Mouse (Mus musculus) midbrain, embryonic 13.5 days (tissue): Measurements from ENCODE around the gene Vmn1r174. TPM values are rescaled to one million over a fixed set of nuclear protein-coding genes. Genes with fewer than 3 reads are reported as not detected.
"Not testable (repeated sequence)": the region's sequence is repeated elsewhere in the genome, so short reads cannot be mapped to it uniquely, and the experiment has no call there.

ENCODE experiments used
- ATAC-seq: fragments of 200-750 bp; cut with Nextera tagmentation; 2 replicates; pipeline ENCODE4 v1.8.0; 2017; ENCODE audit warnings: mild to moderate bottlenecking, moderate TSS enrichment, moderate library complexity
- H3K27ac ChIP-seq: fragments of 300-500 bp; sonication (generic); 2 replicates; pipeline ENCODE4 v1.5.1; 2015; ENCODE audit warnings: inconsistent platforms, mild to moderate bottlenecking, moderate library complexity
- H3K27me3 ChIP-seq: fragments of 300-500 bp; sonication (generic); 2 replicates; pipeline ENCODE4 v1.6.1; 2015; ENCODE audit warnings: mild to moderate bottlenecking, inconsistent platforms
- H3K36me3 ChIP-seq: fragments of 300-500 bp; sonication (generic); 2 replicates; pipeline ENCODE4 v1.6.1; 2015; ENCODE audit warnings: mild to moderate bottlenecking, inconsistent platforms
- H3K4me1 ChIP-seq: fragments of 300-500 bp; sonication (generic); replicated peaks from 2 replicates; pipeline ENCODE4 v1.6.1; 2015; ENCODE audit warnings: inconsistent platforms
- H3K4me2 ChIP-seq: fragments of 300-500 bp; sonication (generic); replicated peaks from 2 replicates; pipeline ENCODE4 v1.6.1; 2015; ENCODE audit warnings: moderate library complexity, mild to moderate bottlenecking, inconsistent platforms
- H3K4me3 ChIP-seq: fragments of 300-500 bp; sonication (generic); replicated peaks from 2 replicates; pipeline ENCODE4 v1.5.1; 2015; ENCODE audit warnings: mild to moderate bottlenecking, inconsistent platforms
- H3K9ac ChIP-seq: fragments of 300-500 bp; sonication (generic); replicated peaks from 2 replicates; pipeline ENCODE4 v1.6.1; 2015; ENCODE audit warnings: mild to moderate bottlenecking, inconsistent platforms
- H3K9me3 ChIP-seq: fragments of 300-500 bp; sonication (generic); 2 replicates; pipeline ENCODE4 v1.6.1; 2016; ENCODE audit warnings: mild to moderate bottlenecking, inconsistent platforms
- WGBS: fragments of 180-500 bp; shearing (Covaris S2); methylation state at CpG from one replicate; pipeline ENCODE4 v1.1.7; 2015; 5-methylcytosine and 5-hydroxymethylcytosine counted together
- polyA plus RNA-seq: library from polyadenylated mRNA; unstranded; fragments of >200 nt; fragmentation: Nextera tagmentation; extraction: Ambion mirVana; gene quantifications from 2 replicates; pipeline ENCODE4 v1.2.1, GENCODE M21; 2015

Gene Vmn1r174
- not detected in 2 replicates for polyA plus RNA-seq

DNA sequence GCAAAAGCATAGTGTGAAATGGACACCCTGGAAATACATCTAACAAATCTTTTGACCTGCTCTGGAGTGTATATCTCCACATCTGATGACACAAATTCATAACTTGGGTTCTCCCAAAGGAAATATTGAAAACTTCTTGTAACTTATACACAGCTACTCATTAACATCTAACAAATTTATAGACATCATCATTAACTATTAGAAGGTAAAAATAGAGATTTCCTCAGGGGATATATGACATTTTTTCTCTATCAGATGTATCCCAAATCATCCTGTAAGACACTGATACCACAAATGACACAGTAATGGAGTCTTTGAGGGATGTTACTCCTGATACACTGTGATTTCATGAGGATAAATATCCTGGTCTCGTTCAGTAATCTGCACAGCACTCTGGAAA lies at the start of gene Vmn1r174:
TSS of gene Vmn1r174 (plus strand) at position 301 of the 400 bp plus-strand sequence.
- not testable (repeated sequence) for ATAC-seq, H3K4me3 ChIP-seq, H3K9me3 ChIP-seq, H3K27ac ChIP-seq, H3K4me2 ChIP-seq, H3K9ac ChIP-seq, H3K4me1 ChIP-seq, H3K27me3 ChIP-seq, H3K36me3 ChIP-seq
- 49% methylated on average over 1 of the region's 1 CpGs for WGBS

DNA sequence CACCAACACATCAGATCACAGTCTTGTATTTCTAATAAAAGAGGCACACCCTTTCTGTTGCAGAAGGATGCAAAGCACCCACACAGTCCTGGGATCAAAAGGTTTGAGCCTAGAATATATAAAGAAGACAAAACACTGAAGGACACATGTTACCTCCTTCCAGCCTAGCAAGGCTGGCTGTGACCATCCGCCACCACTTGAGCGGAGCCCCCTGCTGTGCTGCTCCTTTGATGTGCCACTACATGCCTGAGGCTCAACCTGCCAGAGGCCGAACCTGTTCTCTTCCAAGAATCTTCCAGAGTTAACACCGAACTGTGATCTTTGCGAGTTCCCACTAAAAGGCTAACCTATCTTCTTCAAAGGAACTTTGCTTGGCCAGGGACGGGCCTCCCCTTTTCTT lies 32.5 kb downstream of the Vmn1r174 start:
- ATAC-seq: no peak
- Histone ChIP-seq H3K4me1 (no peaks in the 10 kb centered on the region), H3K27me3 (no peaks in the 10 kb centered on the region), H3K9me3 (peaks cover 42% of the 10 kb centered on the region), H3K9ac (no peak overlapping the region), H3K27ac (no peak overlapping the region), H3K36me3 (no peaks in the 10 kb centered on the region), H3K4me2 (no peak overlapping the region), H3K4me3 (no peak overlapping the region)
- 79% methylated on average over 6 of the region's 6 CpGs for WGBS

DNA sequence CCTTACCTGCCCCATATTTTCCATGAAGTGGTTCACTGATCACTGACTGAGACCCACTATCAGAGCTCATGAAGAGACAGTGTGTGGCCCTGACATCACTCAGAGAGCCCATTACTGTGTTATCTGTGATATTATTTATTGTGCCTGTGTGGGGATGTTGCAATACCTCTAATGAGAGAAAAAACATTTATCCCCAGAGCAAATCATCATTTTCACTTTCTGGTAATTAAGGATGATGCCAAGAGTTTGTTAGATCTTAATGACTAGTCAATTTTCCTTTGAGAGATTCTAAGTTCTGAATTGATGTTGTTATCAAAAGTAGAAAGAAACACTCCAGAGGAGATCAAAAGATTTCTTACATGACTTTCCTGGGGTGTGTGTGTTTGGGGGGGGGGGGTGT lies 58.5 kb downstream of the Vmn1r174 start, which contains the start of gene Vmn1r175:
TSS of gene Vmn1r175 (minus strand) at position 101 of the 400 bp plus-strand sequence.
- not testable (repeated sequence) for H3K27ac ChIP-seq, H3K4me3 ChIP-seq, H3K27me3 ChIP-seq, H3K36me3 ChIP-seq, H3K9ac ChIP-seq, ATAC-seq, H3K4me2 ChIP-seq, H3K4me1 ChIP-seq
- H3K9me3 ChIP-seq: peaks cover 15% of the 10 kb centered on the region

Other genes with a start within 250 kb of the Vmn1r174 start
- gene Vmn1r167, start 245.1 kb upstream of the Vmn1r174 start, polyA plus RNA-seq: not detected in 2 replicates
- not detected in 2 replicates for gene Vmn1r168, start 212.5 kb upstream of the Vmn1r174 start, polyA plus RNA-seq
- gene Vmn1r169, start 176.7 kb upstream of the Vmn1r174 start, polyA plus RNA-seq: not detected in 2 replicates
- not detected in 2 replicates for gene Vmn1r170, start 146.1 kb upstream of the Vmn1r174 start, polyA plus RNA-seq
- not detected in 2 replicates for gene Vmn1r171, start 121.5 kb upstream of the Vmn1r174 start, polyA plus RNA-seq
- gene Vmn1r172, start 94.0 kb upstream of the Vmn1r174 start, polyA plus RNA-seq: not detected in 2 replicates
- not detected in 2 replicates for gene Vmn1r173, start 51.6 kb upstream of the Vmn1r174 start, polyA plus RNA-seq
- not detected in 2 replicates for gene Vmn1r175, start 58.4 kb downstream of the Vmn1r174 start, polyA plus RNA-seq
- not detected in 2 replicates for gene Vmn1r176, start 85.1 kb downstream of the Vmn1r174 start, polyA plus RNA-seq
- gene Vmn1r177, start 114.2 kb downstream of the Vmn1r174 start, polyA plus RNA-seq: not detected in 2 replicates
- gene Vmn1r178, start 139.7 kb downstream of the Vmn1r174 start, polyA plus RNA-seq: not detected in 2 replicates
- not detected in 2 replicates for gene Vmn1r179, start 174.7 kb downstream of the Vmn1r174 start, polyA plus RNA-seq
- gene Vmn1r180, start 198.4 kb downstream of the Vmn1r174 start, polyA plus RNA-seq: not detected in 2 replicates
- not detected in 2 replicates for gene Vmn1r181, start 222.3 kb downstream of the Vmn1r174 start, polyA plus RNA-seq
- not detected in 2 replicates for gene V1rd19, start 249.4 kb downstream of the Vmn1r174 start, polyA plus RNA-seq